Mouse (Mus musculus) erythroblast, embryonic 14.5 days (primary cell): ENCODE data around the gene Epyc. TPM values are rescaled to one million over a fixed set of nuclear protein-coding genes. Genes with fewer than 3 reads are reported as not detected.

Experiments
- H3K27me3 ChIP-seq: 2 replicates; pipeline ENCODE4 v1.6.1; 2012; ENCODE audit warnings: inconsistent platforms; ENCODE audit not compliant: control insufficient read depth
- H3K36me3 ChIP-seq: 2 replicates; pipeline ENCODE4 v1.6.1; 2012; ENCODE audit warnings: mild to moderate bottlenecking, inconsistent platforms; ENCODE audit not compliant: control insufficient read depth
- H3K4me1 ChIP-seq: 2 replicates; pipeline ENCODE4 v1.6.1; 2012; ENCODE audit warnings: inconsistent platforms; ENCODE audit not compliant: control insufficient read depth
- H3K4me3 ChIP-seq: replicated peaks from 2 replicates; pipeline ENCODE3; 2012; ENCODE audit warnings: moderate library complexity, mild to moderate bottlenecking, inconsistent platforms
- H3K9me3 ChIP-seq: 2 replicates; pipeline ENCODE4 v1.6.1; 2012; ENCODE audit warnings: low read length, inconsistent platforms, mixed read lengths; ENCODE audit not compliant: control insufficient read depth
- GATA1 ChIP-seq: IDR thresholded peaks from 2 replicates; pipeline ENCODE4 v1.6.1; 2012; ENCODE audit warnings: low read length, inconsistent platforms, mixed read lengths
- TAL1 ChIP-seq: IDR thresholded peaks from 3 replicates; pipeline ENCODE4 v1.6.1; 2012; ENCODE audit warnings: low read length, inconsistent platforms, mixed read lengths
- polyA plus RNA-seq: library from polyadenylated mRNA; stranded (reverse); fragments of >175 nt; gene quantifications from 2 replicates; pipeline ENCODE4 v1.2.3, GENCODE M21; 2012

Epyc gene
- not detected in 2 replicates for polyA plus RNA-seq

GRCm38 (mm10) chr10:97643768-97644167 lies at the start of gene Epyc:
TSS of gene Epyc (plus strand) at chr10:97644068.
- 0 out of 2 replicates have a peak, but pooled peaks cover 2% of the 10 kb centered on the region for H3K9me3 ChIP-seq
- H3K27me3 ChIP-seq = no peaks in the 10 kb centered on the region
- H3K4me3 ChIP-seq = no peak within 1 kb of the TSS
- H3K36me3 ChIP-seq = no peaks in the 10 kb centered on the region
- no peak for TF ChIP-seq GATA1
- TF ChIP-seq TAL1 = no peak
- no peaks in the 10 kb centered on the region for H3K4me1 ChIP-seq

GRCm38 (mm10) chr10:97595680-97596079 lies 48.2 kb upstream of the Epyc start:
- no peak for TF ChIP-seq GATA1
- Histone ChIP-seq H3K4me1 (no peaks in the 10 kb centered on the region), H3K36me3 (no peaks in the 10 kb centered on the region), H3K4me3 (no peak overlapping the region), H3K9me3 (no peaks in the 10 kb centered on the region; the same call in 1 of the 2 replicates), H3K27me3 (no peaks in the 10 kb centered on the region)

GRCm38 (mm10) chr10:97601744-97602143 lies 42.1 kb upstream of the Epyc start:
- H3K4me3 ChIP-seq = no peak overlapping the region
- peaks cover 16% of the 10 kb centered on the region for H3K9me3 ChIP-seq
- no peaks in the 10 kb centered on the region for H3K36me3 ChIP-seq
- H3K27me3 ChIP-seq = no peaks in the 10 kb centered on the region
- no peaks in the 10 kb centered on the region for H3K4me1 ChIP-seq
- TF ChIP-seq TAL1 (no peak), GATA1 (no peak)

- TF ChIP-seq GATA1 = no peak
- no peak for TF ChIP-seq TAL1
- H3K4me1 ChIP-seq = no peaks in the 10 kb centered on the region
- no peaks in the 10 kb centered on the region for H3K36me3 ChIP-seq
- H3K27me3 ChIP-seq = no peaks in the 10 kb centered on the region
- peaks cover 16% of the 10 kb centered on the region for H3K9me3 ChIP-seq
- H3K4me3 ChIP-seq = no peak overlapping the region
Measured at GRCm38 (mm10) chr10:97603256-97603655, 40.6 kb upstream of the Epyc start.

- Histone ChIP-seq H3K4me3 (no peak within 1 kb of the TSS), H3K27me3 (no peaks in the 10 kb centered on the region), H3K4me1 (no peaks in the 10 kb centered on the region), H3K36me3 (no peaks in the 10 kb centered on the region), H3K9me3 (peaks cover 16% of the 10 kb centered on the region)
- TF ChIP-seq GATA1 (no peak), TAL1 (no peak)
Measured at GRCm38 (mm10) chr10:97606579-97606978, 37.3 kb upstream of the Epyc start, which contains the start of gene Kera. TSS of gene Kera (plus strand) at chr10:97606879.

GRCm38 (mm10) chr10:97622328-97622727 lies 21.5 kb upstream of the Epyc start:
- Histone ChIP-seq H3K4me1 (no peaks in the 10 kb centered on the region), H3K9me3 (no peaks in the 10 kb centered on the region), H3K36me3 (no peaks in the 10 kb centered on the region), H3K4me3 (no peak overlapping the region), H3K27me3 (no peaks in the 10 kb centered on the region)
- TF ChIP-seq GATA1 (no peak), TAL1 (no peak)

GRCm38 (mm10) chr10:97624381-97624780 lies 19.5 kb upstream of the Epyc start:
- TF ChIP-seq GATA1 = no peak
- TF ChIP-seq TAL1 = no peak
- no peaks in the 10 kb centered on the region for H3K27me3 ChIP-seq
- H3K9me3 ChIP-seq = no peaks in the 10 kb centered on the region
- no peak overlapping the region for H3K4me3 ChIP-seq
- H3K36me3 ChIP-seq = no peaks in the 10 kb centered on the region
- no peaks in the 10 kb centered on the region for H3K4me1 ChIP-seq

- H3K36me3 ChIP-seq = no peaks in the 10 kb centered on the region
- no peaks in the 10 kb centered on the region for H3K27me3 ChIP-seq
- H3K4me3 ChIP-seq = no peak overlapping the region
- no peaks in the 10 kb centered on the region for H3K9me3 ChIP-seq
- H3K4me1 ChIP-seq = no peaks in the 10 kb centered on the region
- TF ChIP-seq TAL1 (no peak), GATA1 (no peak)
Measured at GRCm38 (mm10) chr10:97625116-97625515, 18.8 kb upstream of the Epyc start.

GRCm38 (mm10) chr10:97626543-97626942 lies 17.3 kb upstream of the Epyc start:
- Histone ChIP-seq H3K4me1 (no peaks in the 10 kb centered on the region), H3K27me3 (no peaks in the 10 kb centered on the region), H3K4me3 (no peak overlapping the region), H3K36me3 (no peaks in the 10 kb centered on the region), H3K9me3 (no peaks in the 10 kb centered on the region)
- TF ChIP-seq TAL1 (no peak), GATA1 (no peak)

GRCm38 (mm10) chr10:97631061-97631460 lies 12.8 kb upstream of the Epyc start:
- TF ChIP-seq TAL1 = no peak
- TF ChIP-seq GATA1 = no peak
- no peaks in the 10 kb centered on the region for H3K4me1 ChIP-seq

More at GRCm38 (mm10) chr10:97631061-97631460, 12.8 kb upstream of the Epyc start:
- no peaks in the 10 kb centered on the region for H3K27me3 ChIP-seq
- H3K9me3 ChIP-seq = no peaks in the 10 kb centered on the region
- H3K4me3 ChIP-seq = no peak overlapping the region
- H3K36me3 ChIP-seq = no peaks in the 10 kb centered on the region
